Mouse (Mus musculus): ENCODE measurements around the gene Drc3.

DNA sequence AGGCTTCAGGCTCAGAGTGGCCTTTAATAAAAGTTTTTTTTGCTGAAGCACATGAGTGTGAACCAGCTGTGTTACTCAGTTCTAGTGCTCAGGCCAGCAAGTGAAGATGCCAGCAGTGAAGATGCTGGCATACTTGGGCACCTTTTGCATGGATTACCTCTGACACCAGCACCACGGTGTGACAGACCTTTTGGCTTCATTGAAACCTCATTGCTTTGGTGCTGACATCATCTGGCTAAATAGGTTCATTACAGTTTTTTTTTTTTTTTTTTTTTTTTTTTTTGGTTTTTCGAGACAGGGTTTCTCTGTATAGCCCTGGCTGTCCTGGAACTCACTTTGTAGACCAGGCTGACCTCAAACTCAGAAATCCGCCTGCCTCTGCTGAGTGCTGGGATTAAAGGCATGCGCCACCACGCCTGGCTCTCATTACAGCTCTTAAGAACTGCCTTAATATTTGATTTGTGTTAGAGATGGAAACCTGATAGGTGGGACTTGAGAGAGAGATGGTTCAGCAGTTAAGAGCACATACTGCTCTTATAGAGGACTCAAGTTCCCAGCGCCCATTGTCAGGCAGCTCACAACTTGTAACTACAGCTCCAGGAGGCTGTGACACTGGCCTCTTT, 69.0 kb downstream of the Drc3 start:
- TF ChIP-seq CTCF (IDR thresholded peaks at IDR 0.05; ENCODE audit: control insufficient read depth, insufficient read depth, insufficient read length) (no peak), MAX (IDR thresholded peaks at IDR 0.05) (no peak)

Measured in C2C12 (cell line).